In genomic region chr3:116986451-116986850, GRCm38 (mm10) we compare ENCODE assay signal across 20 mouse cellular contexts. TPM values are rescaled to one million over a fixed set of nuclear protein-coding genes. Genes with fewer than 3 reads are reported as not detected.
"Had no signal": no experiment of that assay in that cellular context is flagged by ENCODE, and none has a peak within 500 bp of the region (broad histone marks: within the 10 kb centered on the region; RNA-seq: fewer than 3 reads in every experiment).

No protein-coding gene starts in this region.

- H3K36me3 ChIP-seq: limb, embryonic 12.5 days; liver, embryonic 13.5 days; lung, embryonic 15.5 days; neural tube, embryonic 13.5 days had no signal

- H3K9me3 ChIP-seq: limb, embryonic 12.5 days; liver, embryonic 13.5 days; lung, embryonic 15.5 days; neural tube, embryonic 13.5 days had no signal

- H3K9ac ChIP-seq: limb, embryonic 12.5 days; liver, embryonic 13.5 days; liver, postnatal 0 days; lung, embryonic 15.5 days; neural tube, embryonic 13.5 days had no signal

- H3K27me3 ChIP-seq: limb, embryonic 12.5 days; liver, embryonic 13.5 days; lung, embryonic 15.5 days; neural tube, embryonic 13.5 days had no signal

- H3K4me1 ChIP-seq: limb, embryonic 12.5 days; liver, embryonic 13.5 days had no signal

- H3K27ac ChIP-seq: limb, embryonic 12.5 days; liver, embryonic 13.5 days; neural tube, embryonic 13.5 days had no signal

- H3K4me3 ChIP-seq: limb, embryonic 12.5 days; liver, embryonic 13.5 days; lung, embryonic 15.5 days; neural tube, embryonic 13.5 days had no signal

- ATAC-seq: liver, postnatal 0 days; midbrain, embryonic 16.5 days had no signal

- DNase-seq: kidney, postnatal 10 days; kidney, postnatal 4 days; liver; liver, embryonic 13.5 days; liver, postnatal 0 days; lung, postnatal 14 days; thymus, postnatal 36 days had no signal

- H3K4me2 ChIP-seq: limb, embryonic 12.5 days; liver, embryonic 13.5 days; lung, embryonic 15.5 days; neural tube, embryonic 13.5 days had no signal

RNA-seq across cellular contexts. Expression of gene Palmd, which starts 17.7 kb away (rescaled TPM):
- total RNA-seq: megakaryocyte-erythroid progenitor cell, adult 5-6 weeks had no signal

RNA-seq across cellular contexts. Expression of gene 4930455H04Rik, which starts 18.4 kb away (rescaled TPM):
- total RNA-seq: layer of hippocampus, adult 8-10 months; layer of hippocampus, postnatal 25 days; left cerebral cortex, adult 8-10 months; left cerebral cortex, postnatal 36 days; megakaryocyte-erythroid progenitor cell, adult 5-6 weeks had no signal
- polyA plus RNA-seq: kidney, embryonic 14.5 days; limb, embryonic 12.5 days; liver, embryonic 13.5 days; liver, postnatal 0 days; lung, embryonic 15.5 days; midbrain, embryonic 16.5 days; neural tube, embryonic 13.5 days; spleen, adult 2 months; stomach, embryonic 16.5 days; thymus, postnatal 0 days had no signal
